Mouse (Mus musculus) heart, postnatal 14 days (tissue): ENCODE measurements around the gene Nans. TPM values are rescaled to one million over a fixed set of nuclear protein-coding genes. Genes with fewer than 3 reads are reported as not detected.
A peak's percentile ranks its signal among the peaks of the same experiment; 100 is the strongest.

Source experiments
- DNase-seq, 2 experiments: peaks; one replicate each; pipeline ENCODE4 v3.0.0; 2021 to 2022
- intact Hi-C: fragments of 180-260 bp; cut with DNase I; formaldehyde crosslinking; loops from one replicate; pipeline ENCODE4 v1.15.1; 2025
- long read RNA-seq, 2 experiments: library from polyadenylated mRNA; stranded (forward); transcript quantifications; one replicate each; pipeline ENCODE4 v2.0.0; 2021
- total RNA-seq, 2 experiments: library from RNA; stranded (reverse); gene quantifications; 2 replicates each; pipeline ENCODE4 v1.2.3; 2021

The Nans gene
- 10 to 100 TPM; 17.5 to 21.4 TPM for total RNA-seq
- long read RNA-seq, experiment 1, transcript Nans-201 (6 exons, 2,179 nt) = major isoform, 34 of 38 reads
- long read RNA-seq, experiment 1, partial matches to known transcripts = 2 of 38 reads
- long read RNA-seq, experiment 1, other reads (novel, unspliced or antisense) = 2 of 38 reads
- long read RNA-seq, experiment 2, transcript Nans-201 (6 exons, 2,179 nt) = major isoform, 26 of 29 reads
- long read RNA-seq, experiment 2, partial matches to known transcripts = 0 of 29 reads
- long read RNA-seq, experiment 2, other reads (novel, unspliced or antisense) = 3 of 29 reads

- intact Hi-C loops = no loop called here
These were observed at the start of gene Nans for GRCm38 (mm10) chr4:46489028-46489925. Gene Nans (plus strand): TSS chr4:46489248.

GRCm38 (mm10) chr4:46442501-46442900, 46.5 kb upstream of the Nans start:
- no peak for DNase-seq
- intact Hi-C loops = no loop called here

More at GRCm38 (mm10) chr4:46489028-46489925, at the start of gene Nans:
- DNase-seq = peak; percentile 96

GRCm38 (mm10) chr4:46445237-46445945, 43.7 kb upstream of the Nans start:
- DNase-seq = no peak
- intact Hi-C loops = no loop called here

- no peak for DNase-seq
- intact Hi-C loops = no loop called here
These were observed 41.6 kb upstream of the Nans start for GRCm38 (mm10) chr4:46447461-46447860.

- no peak for DNase-seq
- intact Hi-C loops = no loop called here
These were observed 40.2 kb upstream of the Nans start for GRCm38 (mm10) chr4:46448886-46449285.

GRCm38 (mm10) chr4:46450020-46450518, 39.0 kb upstream of the Nans start:
- no peak for DNase-seq
- intact Hi-C loops = loop anchor here (2.0 kb wide), 1 partner anchor 61 kb away; the partner anchor contains the start of gene Trmo

- intact Hi-C loops = loop anchor here (2.0 kb wide), 1 partner anchor 62 kb away; the partner anchor contains the start of gene Trmo
- peak; percentile 97 for DNase-seq
These were observed 38.4 kb upstream of the Nans start, which contains the start of gene Anp32b for GRCm38 (mm10) chr4:46450519-46451131. Gene Anp32b (plus strand): TSS chr4:46450902.

GRCm38 (mm10) chr4:46451240-46451757, 37.7 kb upstream of the Nans start:
- intact Hi-C loops = loop anchor here (2.0 kb wide), 1 partner anchor 62 kb away; the partner anchor contains the start of gene Trmo

GRCm38 (mm10) chr4:46451758-46452480, 37.1 kb upstream of the Nans start:
- intact Hi-C loops = loop anchor here (2.0 kb wide), 2 partner anchors 35 to 63 kb away; partner anchors contain the start of gene Trmo
- peak; percentile 79 to 83 for DNase-seq

More at GRCm38 (mm10) chr4:46451240-46451757, 37.7 kb upstream of the Nans start:
- peak; percentile 81 to 83 for DNase-seq

- DNase-seq = peak in 1 of 2 experiments; percentile 55
- intact Hi-C loops = loop anchor here (2.0 kb wide), 1 partner anchor 34 kb away; no protein-coding TSS in a partner anchor
These were observed 36.6 kb upstream of the Nans start for GRCm38 (mm10) chr4:46452481-46452850.

GRCm38 (mm10) chr4:46452855-46453719, 36.0 kb upstream of the Nans start:
- DNase-seq = no peak
- intact Hi-C loops = loop anchor here (2.0 kb wide), 1 partner anchor 34 kb away; no protein-coding TSS in a partner anchor

GRCm38 (mm10) chr4:46454097-46454864, 34.8 kb upstream of the Nans start:
- DNase-seq = no peak
- intact Hi-C loops = no loop called here

GRCm38 (mm10) chr4:46456762-46457161, 32.3 kb upstream of the Nans start:
- DNase-seq = no peak

GRCm38 (mm10) chr4:46457186-46457585, 31.9 kb upstream of the Nans start:
- DNase-seq = no peak
- intact Hi-C loops = no loop called here

More at GRCm38 (mm10) chr4:46456762-46457161, 32.3 kb upstream of the Nans start:
- intact Hi-C loops = no loop called here

GRCm38 (mm10) chr4:46458411-46458810, 30.6 kb upstream of the Nans start:
- DNase-seq = no peak
- intact Hi-C loops = no loop called here

GRCm38 (mm10) chr4:46463130-46463830, 25.8 kb upstream of the Nans start:
- intact Hi-C loops = loop anchor here (5.0 kb wide), 1 partner anchor 261 kb away; no protein-coding TSS in a partner anchor
- DNase-seq = peak in 1 of 2 experiments; percentile 40
